Mouse (Mus musculus) small intestine, adult 2 months (tissue): ENCODE data around the gene Ntm. TPM values are rescaled to one million over a fixed set of nuclear protein-coding genes. Genes with fewer than 3 reads are reported as not detected.

Source experiments
- H3K27ac ChIP-seq: fragments of 200-500 bp; 2 replicates; pipeline ENCODE4 v1.5.1; 2012; ENCODE audit warnings: low read depth, low read length, control low read depth, inconsistent platforms; ENCODE audit not compliant: insufficient read depth
- H3K27me3 ChIP-seq: fragments of 200-500 bp; 2 replicates; pipeline ENCODE4 v1.6.1; 2012; ENCODE audit warnings: mild to moderate bottlenecking, moderate library complexity, low read length, inconsistent platforms; ENCODE audit not compliant: control insufficient read depth, insufficient read depth
- H3K36me3 ChIP-seq: fragments of 200-500 bp; 2 replicates; pipeline ENCODE4 v1.6.1; 2012; ENCODE audit warnings: mild to moderate bottlenecking, low read length, control low read depth, inconsistent platforms; ENCODE audit not compliant: control insufficient read depth, insufficient read depth
- H3K4me1 ChIP-seq: fragments of 200-500 bp; 2 replicates; pipeline ENCODE4 v1.6.1; 2012; ENCODE audit warnings: low read length, inconsistent platforms, mixed read lengths; ENCODE audit not compliant: control insufficient read depth, insufficient read depth, insufficient read length
- H3K4me3 ChIP-seq: fragments of 200-500 bp; 2 replicates; pipeline ENCODE4 v1.5.1; 2012; ENCODE audit warnings: low read depth, mild to moderate bottlenecking, control low read depth, inconsistent platforms, low read length, moderate library complexity
- CTCF ChIP-seq: fragments of 200-500 bp; IDR thresholded peaks from 2 replicates; pipeline ENCODE4 v1.5.1; 2012; ENCODE audit warnings: low read depth, mild to moderate bottlenecking, control low read depth, inconsistent platforms, low read length, moderate library complexity, mixed read lengths; ENCODE audit not compliant: insufficient replicate concordance, insufficient read length; ENCODE audit errors: extremely low read depth
- POLR2A ChIP-seq: fragments of 200-500 bp; IDR thresholded peaks from 2 replicates; pipeline ENCODE4 v1.6.1; 2012; ENCODE audit warnings: low read depth, mild to moderate bottlenecking, control low read depth, inconsistent platforms, low read length, moderate library complexity
- WGBS: fragments of 180-500 bp; shearing (Covaris S2); methylation state at CpG from one replicate; pipeline ENCODE4 v1.1.7; 2018; 5-methylcytosine and 5-hydroxymethylcytosine counted together
- polyA plus RNA-seq: library from polyadenylated mRNA; depleted of rRNA; stranded (reverse); fragments of >200 nt; gene quantifications from 2 replicates; pipeline ENCODE4 v1.2.3, GENCODE M21; 2012

Gene Ntm
- polyA plus RNA-seq, 1 experiment, result 0.10 TPM

- TF ChIP-seq POLR2A, result no peak
- no peak for TF ChIP-seq CTCF
- Histone ChIP-seq H3K36me3 (no peaks in the 10 kb centered on the region), H3K4me3 (no peak overlapping the region), H3K27me3 (no peaks in the 10 kb centered on the region), H3K4me1 (no peaks in the 10 kb centered on the region), H3K27ac (no peak overlapping the region)
- 54% methylated on average over 1 of the region's 1 CpGs for WGBS
Measured at GRCm38 (mm10) chr9:28977275-28977674, 985.7 kb downstream of the Ntm start.

DNA sequence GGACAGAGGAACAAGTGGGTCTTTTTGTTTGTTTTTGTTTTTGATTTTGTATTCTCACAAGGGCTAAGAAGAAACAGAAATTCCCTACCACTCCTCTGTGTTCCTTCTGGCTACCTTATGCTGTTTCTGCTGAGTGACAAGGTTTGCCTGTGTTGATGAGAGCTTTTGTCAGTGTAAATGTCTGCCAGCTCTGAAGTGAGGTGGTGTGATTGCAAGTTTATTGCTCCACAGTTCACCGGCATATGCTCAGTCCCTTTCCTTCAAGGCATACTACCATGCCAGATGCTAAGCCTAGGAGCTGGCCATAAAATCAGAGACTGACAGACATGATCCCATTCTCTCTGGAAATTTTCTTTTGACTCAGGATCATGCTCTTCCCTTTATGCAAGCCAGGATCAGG is 993.5 kb downstream of the Ntm start:
- 61% methylated on average over 1 of the region's 1 CpGs for WGBS
- Histone ChIP-seq H3K27me3 (no peaks in the 10 kb centered on the region), H3K4me1 (no peaks in the 10 kb centered on the region), H3K36me3 (no peaks in the 10 kb centered on the region), H3K4me3 (no peak overlapping the region), H3K27ac (no peak overlapping the region)
- TF ChIP-seq POLR2A, result no peak
- TF ChIP-seq CTCF, result no peak
